ENCODE assay signal across 8 mouse cellular contexts in genomic region chr2:163122319-163122718, GRCm38 (mm10). TPM values are rescaled to one million over a fixed set of nuclear protein-coding genes. Genes with fewer than 3 reads are reported as not detected.
DNase-seq lines count a peak whose midpoint lies in the region; ATAC-seq lines count a peak whose summit lies in the region.

No protein-coding gene starts in this region.

- H3K4me2 ChIP-seq in forebrain, embryonic 15.5 days (replicated peaks), result peak overlapping the region; percentile 12; the same call in 1 of the 2 replicates
- peak overlapping the region; percentile 42 for H3K4me2 ChIP-seq in limb, embryonic 12.5 days
- H3K4me2 ChIP-seq in midbrain, embryonic 15.5 days, result peak overlapping the region; percentile 27

- 28% methylated on average over 9 of the region's 9 CpGs for WGBS in forebrain, embryonic 15.5 days
- WGBS in hindbrain, embryonic 10.5 days, result 28% methylated on average over 9 of the region's 9 CpGs
- WGBS in limb, embryonic 12.5 days, result 16% methylated on average over 9 of the region's 9 CpGs
- 17% methylated on average over 9 of the region's 9 CpGs for WGBS in midbrain, embryonic 15.5 days

- peaks cover 10% of the 10 kb centered on the region for H3K4me1 ChIP-seq in forebrain, embryonic 15.5 days
- peaks cover 34% of the 10 kb centered on the region for H3K4me1 ChIP-seq in hindbrain, embryonic 10.5 days (replicated peaks)
- H3K4me1 ChIP-seq in limb, embryonic 12.5 days (replicated peaks), result peaks cover 11% of the 10 kb centered on the region
- H3K4me1 ChIP-seq in midbrain, embryonic 15.5 days, result peaks cover 19% of the 10 kb centered on the region

- 0 out of 2 replicates have a peak overlapping the region, but pooled peaks have one; percentile 2 for H3K27ac ChIP-seq in forebrain, embryonic 15.5 days (replicated peaks)
- peak overlapping the region; percentile 60; the same call in 1 of the 2 replicates for H3K27ac ChIP-seq in hindbrain, embryonic 10.5 days
- peak overlapping the region; percentile 45 for H3K27ac ChIP-seq in limb, embryonic 12.5 days
- H3K27ac ChIP-seq in midbrain, embryonic 15.5 days, result peak overlapping the region; percentile 35

- H3K27me3 ChIP-seq in forebrain, embryonic 15.5 days, result peaks cover 5% of the 10 kb centered on the region; the same call in 1 of the 2 replicates
- H3K27me3 ChIP-seq in hindbrain, embryonic 10.5 days (ENCODE audit: insufficient read depth, poor library complexity, severe bottlenecking), result peaks cover 32% of the 10 kb centered on the region
- peaks cover 26% of the 10 kb centered on the region for H3K27me3 ChIP-seq in limb, embryonic 12.5 days
- no peaks in the 10 kb centered on the region for H3K27me3 ChIP-seq in midbrain, embryonic 15.5 days (replicated peaks)

- no peak overlapping the region for H3K9ac ChIP-seq in forebrain, embryonic 15.5 days (replicated peaks)
- H3K9ac ChIP-seq in limb, embryonic 12.5 days (replicated peaks), result no peak overlapping the region
- no peak overlapping the region for H3K9ac ChIP-seq in midbrain, embryonic 15.5 days

- H3K9me3 ChIP-seq in forebrain, embryonic 15.5 days, result no peaks in the 10 kb centered on the region
- H3K9me3 ChIP-seq in hindbrain, embryonic 10.5 days, result peaks cover under 1% of the 10 kb centered on the region; the same call in 1 of the 2 replicates
- peaks cover under 1% of the 10 kb centered on the region; the same call in 1 of the 2 replicates for H3K9me3 ChIP-seq in limb, embryonic 12.5 days
- no peaks in the 10 kb centered on the region for H3K9me3 ChIP-seq in midbrain, embryonic 15.5 days

- DNase-seq in ES-CJ7 (ENCODE audit: low read depth, low spot score) (peak; percentile 94), ZHBTc4 (ENCODE audit: low read depth, low spot score) (peak; percentile 94)
- DNase-seq in hindbrain, embryonic 10.5 days (ENCODE audit: low spot score), result peak; percentile 51
- DNase-seq in spleen, postnatal 36 days (ENCODE audit: low spot score in 2 of 2), result no peak
- no peak for DNase-seq in layer of hippocampus, adult 18-20 months (ENCODE audit: low spot score in 2 of 2)

- peak; percentile 66; the same call in 1 of the 2 replicates for ATAC-seq in forebrain, embryonic 15.5 days (replicated peaks)
- peak; percentile 97 for ATAC-seq in limb, embryonic 12.5 days (ENCODE audit: insufficient number of reproducible peaks, insufficient read depth, low FRiP score, low TSS enrichment, low read depth)
- ATAC-seq in midbrain, embryonic 15.5 days (replicated peaks), result peak; percentile 95

- H3K4me3 ChIP-seq in forebrain, embryonic 15.5 days, result no peak overlapping the region
- peak overlapping the region; percentile 16; the same call in 1 of the 2 replicates for H3K4me3 ChIP-seq in hindbrain, embryonic 10.5 days
- H3K4me3 ChIP-seq in limb, embryonic 12.5 days (replicated peaks), result no peak overlapping the region
- H3K4me3 ChIP-seq in midbrain, embryonic 15.5 days, result no peak overlapping the region

- no peaks in the 10 kb centered on the region for H3K36me3 ChIP-seq in forebrain, embryonic 15.5 days
- H3K36me3 ChIP-seq in hindbrain, embryonic 10.5 days, result no peaks in the 10 kb centered on the region
- no peaks in the 10 kb centered on the region for H3K36me3 ChIP-seq in limb, embryonic 12.5 days
- no peaks in the 10 kb centered on the region for H3K36me3 ChIP-seq in midbrain, embryonic 15.5 days (replicated peaks)

RNA-seq across cellular contexts. Expression of gene Gtsf1l, which starts 34.7 kb away (rescaled TPM):
- polyA plus RNA-seq in forebrain, embryonic 15.5 days (2015; fragmentation: Nextera tagmentation; extraction: Ambion mirVana), result not detected in 2 replicates
- polyA plus RNA-seq in hindbrain, embryonic 10.5 days (2016; fragmentation: Nextera tagmentation; extraction: Ambion mirVana), result not detected in 2 replicates
- polyA plus RNA-seq in limb, embryonic 12.5 days (2016; fragmentation: Nextera tagmentation; extraction: Ambion mirVana), result not detected in 2 replicates
- not detected in 2 replicates for polyA plus RNA-seq in midbrain, embryonic 15.5 days (2015; fragmentation: Nextera tagmentation; extraction: Ambion mirVana)
- total RNA-seq in layer of hippocampus, adult 18-20 months (2021), result not detected

Comparison
In these comparisons a context has a peak if more than half of its experiments do, and no peak if none do; other contexts are left out.
1. DNase-seq: peak in ES-CJ7 (single experiment), ZHBTc4 (single experiment) and hindbrain, embryonic 10.5 days (single experiment); none in spleen, postnatal 36 days (0 of 2) and layer of hippocampus, adult 18-20 months (0 of 2).
2. H3K27ac ChIP-seq: peak in every context shown above with its lines; median percentile 60 in hindbrain, embryonic 10.5 days; 45 in limb, embryonic 12.5 days; 35 in midbrain, embryonic 15.5 days; 2 in forebrain, embryonic 15.5 days.
3. Peak in every context shown above with its lines, with median percentiles within 50 percentile points of each other: ATAC-seq and H3K4me2 ChIP-seq.